In the genomic region with DNA sequence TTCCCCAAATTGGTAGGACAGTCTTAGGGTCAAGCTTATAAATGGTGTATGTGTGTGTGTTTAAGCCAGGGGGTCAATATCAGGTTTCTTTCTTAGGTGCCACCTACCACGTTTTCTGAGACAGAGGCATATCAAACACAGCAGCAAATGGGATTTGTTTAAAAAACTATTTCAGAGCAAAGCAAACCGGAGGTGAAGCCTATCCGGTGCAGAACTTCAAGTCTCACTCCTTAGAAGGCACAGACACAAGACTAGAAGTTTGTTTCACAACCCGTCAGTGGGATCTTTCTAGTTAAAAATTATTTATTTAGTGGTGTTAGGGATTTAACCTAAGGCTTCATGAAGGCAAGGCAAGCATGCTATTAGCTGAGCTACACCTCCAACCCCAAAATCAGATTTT, we compare ENCODE assay signal across 8 mouse cellular contexts. TPM values are rescaled to one million over a fixed set of nuclear protein-coding genes. Genes with fewer than 3 reads are reported as not detected.
DNase-seq lines count a peak whose midpoint lies in the region; ATAC-seq and TF ChIP-seq lines count a peak whose summit lies in the region.

No protein-coding gene starts in this region.

- H3K4me3 ChIP-seq in kidney, adult 2 months (ENCODE audit: insufficient read depth, low read depth, low read length) = peak overlapping the region; percentile 84
- H3K4me3 ChIP-seq in bone marrow, adult 2 months (replicated peaks; ENCODE audit: control insufficient read depth, low read depth, low read length) = peak overlapping the region; percentile 88
- H3K4me3 ChIP-seq in hindbrain, embryonic 12.5 days = peak overlapping the region; percentile 85
- peak overlapping the region; percentile 93 for H3K4me3 ChIP-seq in midbrain, embryonic 14.5 days (replicated peaks; ENCODE audit: low read depth, low read length)

- DNase-seq in kidney, adult 2 months = peak; percentile 9
- DNase-seq in kidney, postnatal 10 days = no peak
- no peak for DNase-seq in midbrain, embryonic 14.5 days
- DNase-seq in spleen, postnatal 14 days (ENCODE audit: low spot score in 2 of 2) = no peak
- DNase-seq in right cerebral cortex, postnatal 36 days (ENCODE audit: low spot score in 2 of 2) = no peak
- no peak for DNase-seq in c-Kit-positive CD71-positive TER-119-positive erythroid progenitor cells, embryonic 14.5 days (ENCODE audit: low spot score)

- TF ChIP-seq CTCF in kidney, adult 2 months (conservative IDR thresholded peaks at IDR 0.05; ENCODE audit: insufficient read depth, insufficient read length, low read depth, low read length) = no peak
- no peak for TF ChIP-seq CTCF in bone marrow, adult 2 months (IDR thresholded peaks at IDR 0.05; ENCODE audit: control insufficient read depth, insufficient read depth, low read length)

- peak overlapping the region; percentile 57 for H3K27ac ChIP-seq in kidney, adult 2 months (ENCODE audit: insufficient read depth, low read depth, low read length)
- H3K27ac ChIP-seq in bone marrow, adult 2 months (ENCODE audit: control insufficient read depth, insufficient read depth, low read depth, low read length, poor library complexity) = peak overlapping the region; percentile 75; the same call in 1 of the 2 replicates
- peak overlapping the region; percentile 96 for H3K27ac ChIP-seq in hindbrain, embryonic 12.5 days
- peak overlapping the region; percentile 93 for H3K27ac ChIP-seq in midbrain, embryonic 14.5 days (replicated peaks; ENCODE audit: low read depth, low read length)

- H3K9me3 ChIP-seq in hindbrain, embryonic 12.5 days (replicated peaks) = no peaks in the 10 kb centered on the region
- no peaks in the 10 kb centered on the region for H3K9me3 ChIP-seq in midbrain, embryonic 14.5 days (ENCODE audit: control insufficient read depth, low read length)

- H3K27me3 ChIP-seq in kidney, adult 2 months (replicated peaks; ENCODE audit: control insufficient read depth, insufficient read depth, low read length) = no peaks in the 10 kb centered on the region
- H3K27me3 ChIP-seq in hindbrain, embryonic 12.5 days = no peaks in the 10 kb centered on the region
- H3K27me3 ChIP-seq in midbrain, embryonic 14.5 days (ENCODE audit: control insufficient read depth, insufficient read depth, low read length) = no peaks in the 10 kb centered on the region

- H3K9ac ChIP-seq in hindbrain, embryonic 12.5 days = peak overlapping the region; percentile 88
- H3K9ac ChIP-seq in midbrain, embryonic 14.5 days (replicated peaks; ENCODE audit: low read length) = peak overlapping the region; percentile 86

- WGBS in kidney, adult 2 months = 8% methylated on average over 4 of the region's 4 CpGs
- 8% methylated on average over 4 of the region's 4 CpGs for WGBS in bone marrow, adult 2 months
- WGBS in hindbrain, embryonic 12.5 days = 25% methylated on average over 4 of the region's 4 CpGs
- 23% methylated on average over 4 of the region's 4 CpGs for WGBS in midbrain, embryonic 14.5 days

- no peak for ATAC-seq in hindbrain, embryonic 12.5 days (ENCODE audit: low FRiP score)
- no peak for ATAC-seq in midbrain, embryonic 14.5 days (ENCODE audit: low FRiP score, low TSS enrichment)

- H3K4me1 ChIP-seq in kidney, adult 2 months (ENCODE audit: control insufficient read depth, insufficient read depth, low read length) = no peaks in the 10 kb centered on the region
- H3K4me1 ChIP-seq in bone marrow, adult 2 months (ENCODE audit: control insufficient read depth, insufficient read depth, low read length) = no peaks in the 10 kb centered on the region; the same call in 1 of the 2 replicates
- peaks cover 4% of the 10 kb centered on the region; the same call in 1 of the 2 replicates for H3K4me1 ChIP-seq in hindbrain, embryonic 12.5 days
- H3K4me1 ChIP-seq in midbrain, embryonic 14.5 days (ENCODE audit: control insufficient read depth, insufficient read depth, low read length) = peaks cover 10% of the 10 kb centered on the region; the same call in 1 of the 2 replicates

- no peak for TF ChIP-seq POLR2A in kidney, adult 2 months (IDR thresholded peaks at IDR 0.05; ENCODE audit: low read depth, low read length)
- TF ChIP-seq POLR2A in bone marrow, adult 2 months (IDR thresholded peaks at IDR 0.05; ENCODE audit: borderline replicate concordance, control insufficient read depth, low read depth, low read length) = no peak

- H3K4me2 ChIP-seq in hindbrain, embryonic 12.5 days (replicated peaks) = peak overlapping the region; percentile 77
- peak overlapping the region; percentile 83 for H3K4me2 ChIP-seq in midbrain, embryonic 14.5 days (ENCODE audit: low read length)

- H3K36me3 ChIP-seq in kidney, adult 2 months (ENCODE audit: control insufficient read depth, insufficient read depth, low read length) = peaks cover 3% of the 10 kb centered on the region; the same call in 1 of the 2 replicates
- H3K36me3 ChIP-seq in hindbrain, embryonic 12.5 days = peaks cover 5% of the 10 kb centered on the region
- peaks cover 10% of the 10 kb centered on the region; the same call in 1 of the 2 replicates for H3K36me3 ChIP-seq in midbrain, embryonic 14.5 days (ENCODE audit: control insufficient read depth, insufficient read depth, low read length)

RNA-seq across cellular contexts. Expression of a gene that starts 0.7 kb away (rescaled TPM):
- 92.4 and 128 TPM in 2 replicates for polyA plus RNA-seq in kidney, adult 2 months (2012; rRNA removed)
- polyA plus RNA-seq in bone marrow, adult 2 months (2011; ENCODE audit: insufficient read depth, insufficient read length, low replicate concordance, missing spikeins) = 99.8 and 183 TPM in 2 replicates
- polyA plus RNA-seq in hindbrain, embryonic 12.5 days (2016; fragmentation: Nextera tagmentation; extraction: Ambion mirVana) = 448 and 466 TPM in 2 replicates
- polyA plus RNA-seq in midbrain, embryonic 14.5 days (2014; fragmentation: Nextera tagmentation; extraction: Ambion mirVana) = 245 and 251 TPM in 2 replicates

RNA-seq across cellular contexts. Expression of a gene that starts 25.7 kb away (rescaled TPM):
- 5.6 and 8.1 TPM in 2 replicates for polyA plus RNA-seq in kidney, adult 2 months (2012; rRNA removed)
- polyA plus RNA-seq in bone marrow, adult 2 months (2011; ENCODE audit: insufficient read depth, insufficient read length, low replicate concordance, missing spikeins) = 22.5 and 25.3 TPM in 2 replicates
- polyA plus RNA-seq in hindbrain, embryonic 12.5 days (2016; fragmentation: Nextera tagmentation; extraction: Ambion mirVana) = 33.9 and 39.6 TPM in 2 replicates
- polyA plus RNA-seq in midbrain, embryonic 14.5 days (2014; fragmentation: Nextera tagmentation; extraction: Ambion mirVana) = 20.8 and 27.6 TPM in 2 replicates

RNA-seq across cellular contexts. Expression of a gene that starts 30.1 kb away (rescaled TPM):
- polyA plus RNA-seq in kidney, adult 2 months (2012; rRNA removed) = 24.3 and 29.9 TPM in 2 replicates
- polyA plus RNA-seq in bone marrow, adult 2 months (2011; ENCODE audit: insufficient read depth, insufficient read length, low replicate concordance, missing spikeins) = 8.1 and 8.6 TPM in 2 replicates
- 10.3 and 11.8 TPM in 2 replicates for polyA plus RNA-seq in hindbrain, embryonic 12.5 days (2016; fragmentation: Nextera tagmentation; extraction: Ambion mirVana)
- polyA plus RNA-seq in midbrain, embryonic 14.5 days (2014; fragmentation: Nextera tagmentation; extraction: Ambion mirVana) = 14.2 and 14.8 TPM in 2 replicates
